Mouse (Mus musculus) neutrophil, adult 5-6 weeks (primary cell): ENCODE results near the gene Ttn. TPM values are rescaled to one million over a fixed set of nuclear protein-coding genes. Genes with fewer than 3 reads are reported as not detected.

ENCODE experiments used
- ATAC-seq: fragments of 151-379, 151-347 bp; 2 replicates; pipeline ENCODE4 v1.8.0; 2017; ENCODE audit warnings: mild to moderate bottlenecking, moderate TSS enrichment; ENCODE audit not compliant: insufficient number of reproducible peaks, poor library complexity, low FRiP score, severe bottlenecking; ENCODE audit errors: extremely low read depth
- total RNA-seq: library from RNA; stranded (forward); fragments of 200-1000 nt; gene quantifications from 2 replicates; pipeline ENCODE4 v1.2.3, GENCODE M21; 2017

Gene Ttn
- total RNA-seq, 1 experiment from 2014 or later: 0.12 TPM

DNA sequence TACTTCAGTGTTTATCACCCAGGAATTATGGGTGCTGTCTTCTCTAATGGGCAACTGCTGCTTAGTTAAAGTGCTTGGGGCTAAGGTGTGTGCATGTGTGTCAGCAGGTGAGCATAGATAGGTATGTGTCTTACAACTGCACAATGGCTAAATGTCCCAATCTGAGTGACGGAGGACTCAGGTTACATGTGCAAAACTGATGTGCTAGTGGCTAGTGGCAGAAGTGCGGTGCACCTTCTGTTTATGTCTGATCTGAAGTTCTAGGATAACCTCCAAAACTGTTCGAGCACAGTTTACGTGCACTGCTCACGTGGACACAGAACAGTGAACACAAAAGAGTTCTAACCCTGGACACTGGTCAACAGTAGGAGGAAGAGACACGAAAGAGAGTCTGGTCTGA lies 15.8 kb downstream of the Ttn start:
- no peak for ATAC-seq

GRCm38 (mm10) chr2:76966013-76966412 lies 16.3 kb downstream of the Ttn start:
- no peak for ATAC-seq

GRCm38 (mm10) chr2:76965542-76965941 lies 16.8 kb downstream of the Ttn start:
- no peak for ATAC-seq

- ATAC-seq: no peak
These were observed 20.3 kb downstream of the Ttn start for GRCm38 (mm10) chr2:76962045-76962432.

DNA sequence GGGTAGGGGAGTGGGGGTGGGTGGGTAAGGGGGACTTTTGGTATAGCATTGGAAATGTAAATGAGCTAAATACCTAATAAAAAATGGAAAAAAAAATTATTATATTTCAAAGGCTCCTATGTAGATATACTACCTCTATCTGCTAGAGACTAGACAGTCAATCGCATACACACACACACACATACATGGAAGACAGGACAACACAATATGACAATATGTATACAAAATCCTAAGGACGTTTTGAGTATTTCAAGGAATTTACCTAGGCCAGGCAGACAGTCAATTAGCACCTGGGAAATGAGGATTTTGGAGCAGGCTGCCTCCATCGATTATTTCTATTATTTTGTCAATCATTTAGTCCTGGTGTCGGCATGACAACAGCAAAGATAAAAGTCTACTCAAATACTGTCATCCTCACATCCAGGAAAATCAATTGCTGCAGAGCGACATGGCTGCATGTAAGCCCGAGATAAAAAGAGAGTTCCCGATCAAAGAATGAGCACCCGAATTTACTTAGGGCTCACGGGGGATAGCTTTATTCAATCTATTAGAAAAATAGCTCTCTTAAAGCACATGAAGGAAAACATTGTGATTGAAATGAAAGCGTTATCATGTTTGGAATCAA lies 20.8 kb downstream of the Ttn start:
- ATAC-seq: no peak

GRCm38 (mm10) chr2:76949774-76950173 lies 32.6 kb downstream of the Ttn start:
- no peak for ATAC-seq

- ATAC-seq: no peak
These were observed 43.8 kb downstream of the Ttn start for GRCm38 (mm10) chr2:76938515-76938914.

DNA sequence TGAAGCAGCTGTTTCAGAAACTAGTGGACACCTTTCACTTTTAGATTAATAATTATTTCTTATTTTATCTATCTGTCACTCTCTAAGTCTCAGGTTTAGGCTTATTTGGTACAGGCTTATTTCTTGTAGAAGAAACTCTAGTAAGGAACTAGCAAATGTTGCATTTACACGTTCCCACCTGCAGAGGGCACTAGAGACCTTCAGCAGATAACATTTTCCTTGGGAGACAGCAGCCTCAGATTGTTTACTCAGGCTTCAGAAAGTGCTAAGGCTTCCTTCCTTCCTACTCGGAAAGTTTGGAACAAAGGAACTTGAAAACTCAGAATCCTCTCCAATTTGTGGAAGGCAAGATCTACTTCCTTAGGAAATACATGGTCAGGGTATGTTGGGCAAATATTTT lies 52.6 kb downstream of the Ttn start:
- ATAC-seq: no peak

DNA sequence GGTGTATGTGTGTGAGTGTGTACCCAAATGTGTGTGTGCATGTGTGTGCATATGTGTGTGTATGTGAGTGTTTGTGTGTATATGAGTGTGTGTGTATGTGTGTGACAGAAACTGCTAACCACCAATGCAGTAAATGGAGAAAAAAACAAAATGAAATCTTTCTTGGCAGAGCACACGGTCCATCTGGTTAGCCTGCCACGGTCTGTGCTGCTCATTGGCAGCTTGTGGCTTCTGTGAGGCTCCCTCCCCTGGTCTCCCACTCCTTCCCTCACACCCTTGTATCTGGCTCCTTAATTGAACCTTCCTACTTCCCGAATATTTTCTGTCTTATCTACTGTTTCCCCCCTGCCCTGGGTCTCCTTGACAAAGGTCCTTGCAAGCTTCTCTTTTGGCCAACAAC lies 53.5 kb downstream of the Ttn start:
- no peak for ATAC-seq

DNA sequence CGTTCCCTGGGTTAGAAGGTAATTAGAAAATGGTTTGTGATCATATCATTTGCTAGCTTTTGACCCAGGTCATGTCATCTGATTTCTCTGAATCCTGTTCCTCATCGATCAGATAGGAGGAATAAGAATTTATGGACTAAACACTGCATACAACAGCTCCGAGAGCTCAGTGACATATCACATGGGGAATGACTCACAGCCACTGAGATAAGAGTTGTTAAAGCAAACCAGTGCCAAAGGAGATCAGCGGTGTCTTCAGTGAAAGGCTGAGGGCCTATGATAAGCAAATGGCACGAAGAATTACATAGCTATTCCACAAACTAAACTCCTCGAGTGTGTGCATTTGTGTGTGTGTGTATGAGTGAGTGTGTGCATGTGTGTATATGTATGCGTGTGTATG lies 54.0 kb downstream of the Ttn start:
- no peak for ATAC-seq

DNA sequence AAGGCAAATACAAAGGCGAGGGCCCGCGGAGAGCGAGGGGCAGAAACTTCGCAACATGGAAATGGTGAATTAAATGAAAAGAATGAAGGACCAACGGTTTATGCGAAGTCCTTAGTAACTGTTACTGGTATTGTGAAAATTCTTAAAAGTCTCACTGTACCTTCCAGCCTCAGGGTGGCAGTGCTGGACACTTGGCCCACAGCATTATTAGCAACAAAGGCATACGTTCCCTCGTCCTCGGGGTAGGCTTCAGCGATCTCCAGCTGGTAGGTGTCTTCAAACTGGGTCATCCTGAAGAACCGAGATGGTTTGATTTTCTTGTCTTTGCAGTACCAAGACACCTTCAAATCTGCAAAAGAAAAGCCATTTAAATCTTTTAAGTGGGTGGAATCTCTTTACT lies 55.4 kb downstream of the Ttn start:
- no peak for ATAC-seq

DNA sequence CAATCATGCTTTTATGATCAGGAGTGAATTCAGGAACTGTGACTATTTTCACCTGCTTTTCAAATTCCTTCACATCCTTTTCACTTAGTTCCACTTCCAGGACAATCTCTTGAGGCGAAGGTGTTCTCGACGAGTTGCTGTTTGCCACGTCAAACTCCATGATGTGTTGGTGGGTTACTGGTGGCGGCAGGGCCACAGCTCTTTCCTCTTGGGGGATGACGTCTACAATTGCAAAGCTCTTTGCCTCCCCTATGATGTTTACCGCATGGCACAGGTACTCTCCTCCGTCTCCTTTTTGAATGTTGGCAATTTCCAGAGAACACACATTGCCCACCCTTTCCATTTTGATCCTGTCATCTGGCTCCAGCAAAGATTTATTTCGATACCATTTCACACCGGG lies 67.4 kb downstream of the Ttn start:
- ATAC-seq: no peak

GRCm38 (mm10) chr2:76908705-76909457 lies 73.5 kb downstream of the Ttn start:
- ATAC-seq: no peak

GRCm38 (mm10) chr2:76903351-76903750 lies 79.0 kb downstream of the Ttn start:
- no peak for ATAC-seq

GRCm38 (mm10) chr2:76901476-76902086 lies 80.8 kb downstream of the Ttn start:
- ATAC-seq: no peak

DNA sequence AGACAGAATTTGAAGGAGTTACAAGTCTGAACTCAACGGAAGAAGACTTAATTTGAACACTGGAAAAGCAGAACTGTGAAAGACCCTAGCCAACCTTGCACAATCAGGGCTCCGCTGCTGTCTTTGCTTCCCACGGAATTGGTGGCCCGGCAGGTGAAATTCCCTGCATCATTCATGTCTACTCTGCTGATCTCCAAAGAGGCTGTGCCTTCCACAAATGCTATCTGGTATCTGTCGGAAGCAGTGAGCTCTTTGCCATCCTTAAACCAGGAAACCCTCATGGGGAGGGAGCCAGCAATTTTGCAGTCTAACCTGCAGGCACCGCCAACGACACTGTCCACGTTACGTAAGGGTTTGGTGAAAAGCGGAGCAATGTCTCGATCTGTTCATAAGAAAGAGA lies 82.5 kb downstream of the Ttn start:
- ATAC-seq: no peak

GRCm38 (mm10) chr2:76896990-76897389 lies 85.4 kb downstream of the Ttn start:
- no peak for ATAC-seq

DNA sequence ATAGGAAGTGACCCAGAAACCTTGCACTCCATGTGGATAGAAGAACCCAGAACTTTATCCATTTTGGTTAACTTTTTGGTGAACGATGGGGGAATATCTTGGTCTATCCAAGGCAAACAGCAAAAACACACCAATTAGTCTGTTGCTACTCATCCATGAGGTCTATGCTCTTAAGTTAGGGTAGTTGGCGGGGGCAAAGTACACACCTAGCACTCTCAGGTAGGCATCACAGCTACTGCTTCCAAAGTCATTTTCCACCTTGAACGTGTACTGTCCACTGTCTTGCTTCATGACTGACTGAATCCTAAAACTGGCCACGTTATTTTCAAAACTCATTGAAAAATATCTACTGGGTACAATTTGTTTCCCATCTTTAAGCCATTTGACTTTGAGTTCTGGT lies 87.0 kb downstream of the Ttn start:
- no peak for ATAC-seq

DNA sequence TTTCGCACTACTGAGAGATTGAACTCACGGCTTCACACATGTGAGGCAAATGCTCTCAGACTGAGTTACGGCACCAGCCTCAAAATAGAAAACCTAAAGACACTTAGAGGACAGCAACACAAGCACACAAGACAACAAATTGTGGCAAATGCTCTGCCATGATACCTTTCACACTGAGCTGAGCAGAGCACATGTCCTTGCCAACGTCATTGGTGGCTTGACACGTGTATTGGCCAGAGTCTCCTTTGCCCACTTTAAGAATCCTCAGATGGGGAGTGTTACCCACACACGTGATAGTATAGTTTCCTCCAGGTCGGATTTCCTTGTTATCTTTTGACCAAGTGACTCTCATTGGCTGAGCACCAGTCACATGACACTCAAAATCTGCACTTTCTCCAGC lies 93.6 kb downstream of the Ttn start:
- ATAC-seq: no peak

- ATAC-seq: no peak
These were observed 96.5 kb downstream of the Ttn start for GRCm38 (mm10) chr2:76885855-76886254.
